Mouse (Mus musculus): ENCODE measurements around the gene Atic. TPM values are rescaled to one million over a fixed set of nuclear protein-coding genes. Genes with fewer than 3 reads are reported as not detected.

Atic gene
- 10 to 100 TPM; 63.0 to 67.6 TPM for total RNA-seq (2021)
- long read RNA-seq, experiment 1, transcript Atic-201 (16 exons, 2,845 nt) = major isoform, 44 of 58 reads
- long read RNA-seq, experiment 1, partial matches to known transcripts = 11 of 58 reads
- long read RNA-seq, experiment 1, other reads (novel, unspliced or antisense) = 3 of 58 reads
- long read RNA-seq, experiment 2, transcript Atic-201 (16 exons, 2,845 nt) = major isoform, 21 of 25 reads
- long read RNA-seq, experiment 2, partial matches to known transcripts = 0 of 25 reads
- long read RNA-seq, experiment 2, other reads (novel, unspliced or antisense) = 4 of 25 reads

DNA sequence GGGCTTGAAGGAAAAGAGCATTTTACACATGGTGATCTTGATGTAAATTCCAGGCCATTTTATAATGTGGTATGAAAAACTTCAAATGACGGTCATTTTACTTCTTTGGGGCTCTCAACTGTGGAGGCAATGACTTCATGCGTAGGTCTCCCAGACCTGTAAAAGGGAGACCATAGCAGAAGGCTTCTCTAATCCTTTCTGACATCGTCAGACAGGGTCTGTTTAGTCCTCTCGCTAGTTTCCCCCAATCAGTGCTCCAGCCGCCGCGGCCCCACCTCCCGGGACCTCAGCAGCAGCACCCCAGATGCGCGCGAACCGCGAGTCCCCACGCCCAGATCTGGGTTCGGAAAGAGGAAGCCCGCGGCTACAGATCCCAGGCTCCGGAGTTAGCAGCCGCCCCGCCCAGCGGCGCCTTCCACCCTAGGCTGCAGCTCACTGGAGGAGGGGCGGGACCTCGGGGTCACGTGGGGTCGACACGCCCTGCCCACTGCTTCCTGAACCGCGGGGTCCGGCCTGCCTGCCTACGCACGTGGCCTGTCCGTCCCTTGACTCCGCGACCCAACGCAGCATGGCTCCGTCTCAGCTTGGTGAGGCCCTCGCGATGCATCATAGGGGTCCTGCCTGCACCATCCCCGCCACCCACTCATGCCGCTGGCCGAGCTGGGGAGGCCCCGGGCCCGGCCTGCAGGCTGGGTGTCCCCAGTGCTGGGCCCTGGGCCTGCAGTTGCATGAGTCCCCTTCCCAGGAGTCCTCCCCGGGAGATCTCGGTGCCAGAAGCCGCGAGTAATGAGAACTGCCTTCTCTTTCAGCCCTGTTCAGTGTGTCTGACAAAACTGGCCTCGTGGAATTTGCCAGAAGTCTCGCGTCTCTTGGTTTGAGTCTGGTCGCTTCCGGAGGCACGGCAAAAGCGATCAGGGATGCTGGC is at the start of gene Atic:
Gene Atic (plus strand): TSS at position 463 of the 925 bp plus-strand sequence.
- peak; percentile 94 to 97 for DNase-seq

DNA sequence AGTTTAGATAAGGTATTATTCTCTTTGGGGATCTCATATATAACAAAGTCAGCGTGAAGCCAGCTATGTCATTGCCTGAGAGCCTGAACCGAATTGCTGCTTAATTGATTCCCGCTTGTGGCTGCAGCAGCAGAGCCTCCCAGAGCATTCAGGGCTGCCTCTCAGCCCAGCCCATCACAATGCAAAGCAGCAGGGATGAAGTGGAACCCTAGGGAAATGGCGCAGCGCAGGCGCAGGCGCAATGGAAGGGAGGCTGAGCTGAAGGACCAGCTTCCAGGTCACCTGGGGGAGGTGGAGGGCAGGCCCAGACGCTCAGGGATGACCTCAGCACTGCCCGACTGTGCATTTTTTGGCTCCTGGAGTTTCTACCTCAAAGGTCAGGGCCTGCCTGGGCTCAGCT is 49.7 kb upstream of the Atic start:
- no peak for DNase-seq

DNA sequence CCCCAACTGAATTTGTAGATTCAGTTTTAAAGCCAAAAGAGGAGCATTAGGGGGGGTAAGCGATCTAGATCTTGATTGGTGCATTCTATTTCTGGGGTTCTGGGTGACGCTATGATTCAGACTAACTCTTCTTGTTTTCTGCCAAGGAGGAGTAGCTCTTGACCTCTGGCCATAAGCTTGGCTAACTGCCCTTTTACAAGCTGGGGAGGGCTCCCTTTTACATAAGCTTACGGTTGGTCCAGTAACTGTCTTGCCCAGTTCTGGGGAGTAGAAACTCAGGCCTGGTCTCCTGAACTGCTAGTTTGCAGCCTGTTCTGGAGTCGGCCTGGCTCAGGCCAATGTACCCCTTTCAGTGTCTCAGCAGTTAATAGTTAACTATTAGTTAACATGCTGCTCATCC is 41.9 kb upstream of the Atic start:
- no peak for DNase-seq

DNA sequence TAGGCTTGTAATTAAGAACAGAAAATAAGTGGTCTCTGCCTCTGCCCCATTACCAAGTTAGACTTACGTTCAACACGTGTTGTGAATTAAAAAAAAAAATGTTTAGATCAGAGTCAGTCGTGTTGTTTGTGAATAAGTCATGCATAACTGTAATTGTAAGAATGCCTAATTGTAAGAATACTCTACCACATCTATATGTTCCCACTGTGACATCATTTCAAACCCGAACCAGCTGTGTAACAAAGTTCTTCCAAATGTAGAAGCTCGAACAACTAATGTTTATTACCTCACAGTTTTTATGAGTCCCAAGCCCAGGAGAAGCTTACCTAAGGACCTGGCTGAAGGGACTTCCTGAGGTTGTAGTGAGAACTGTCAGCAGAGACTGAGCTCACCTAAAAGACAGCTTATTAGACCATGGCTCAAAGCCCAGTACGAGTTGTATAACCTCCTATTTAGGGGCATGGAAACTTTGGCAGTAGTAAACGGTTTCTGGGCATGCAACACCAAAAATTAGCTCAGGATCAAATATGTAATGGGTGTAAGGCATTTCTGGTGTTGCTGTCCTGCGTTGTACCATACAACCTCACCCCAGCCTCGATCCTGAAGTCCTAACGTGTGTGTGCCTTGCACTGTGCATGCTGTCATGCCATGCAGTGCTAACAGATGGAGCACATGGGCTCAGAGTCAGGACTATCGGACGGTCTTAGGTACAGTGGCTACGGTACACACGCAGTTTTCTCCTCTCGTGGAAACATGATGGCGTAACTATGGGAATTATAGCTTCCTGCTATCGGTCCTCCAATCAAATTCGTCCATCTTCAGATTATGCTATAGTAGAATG is 27.9 kb upstream of the Atic start:
- no peak for DNase-seq

DNA sequence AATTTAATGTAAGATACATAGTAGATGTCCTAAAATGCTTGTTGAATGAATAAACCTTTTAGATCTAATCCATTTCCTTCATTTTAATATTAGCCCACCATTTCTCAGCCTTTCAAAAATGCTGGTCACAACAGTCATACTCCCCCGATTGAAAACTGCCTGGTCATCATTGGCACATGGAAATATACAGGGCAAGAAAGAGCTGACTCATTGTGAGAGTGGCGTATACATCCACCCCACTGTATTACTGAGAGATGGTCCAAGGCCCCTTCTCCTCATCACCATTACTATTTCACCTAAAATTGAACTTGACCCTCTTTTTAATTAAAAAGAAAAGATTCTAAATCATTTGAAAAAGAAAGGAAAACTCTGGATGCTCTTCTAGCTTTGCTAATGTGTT is 26.2 kb upstream of the Atic start:
- DNase-seq = no peak

DNA sequence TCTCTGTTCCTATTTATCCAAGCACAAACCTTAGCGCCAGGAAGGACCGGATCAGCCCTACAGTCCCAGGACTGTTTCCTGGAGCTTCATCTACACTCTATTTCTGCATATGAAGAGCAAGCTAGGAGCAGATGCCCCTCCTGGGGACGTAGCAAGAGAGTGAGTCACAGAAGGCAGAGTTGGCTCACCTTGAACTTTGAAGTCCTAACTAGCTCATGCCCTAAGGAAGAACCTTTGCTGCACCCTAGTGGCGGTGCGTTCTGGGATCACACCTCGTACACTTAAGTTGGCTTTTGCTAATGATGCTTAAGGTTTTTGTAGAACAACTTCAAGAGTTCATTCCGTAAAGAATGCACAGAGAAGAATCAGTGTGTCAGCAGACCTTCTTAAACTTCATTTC is 25.3 kb upstream of the Atic start:
- peak; percentile 84 to 85 for DNase-seq

DNA sequence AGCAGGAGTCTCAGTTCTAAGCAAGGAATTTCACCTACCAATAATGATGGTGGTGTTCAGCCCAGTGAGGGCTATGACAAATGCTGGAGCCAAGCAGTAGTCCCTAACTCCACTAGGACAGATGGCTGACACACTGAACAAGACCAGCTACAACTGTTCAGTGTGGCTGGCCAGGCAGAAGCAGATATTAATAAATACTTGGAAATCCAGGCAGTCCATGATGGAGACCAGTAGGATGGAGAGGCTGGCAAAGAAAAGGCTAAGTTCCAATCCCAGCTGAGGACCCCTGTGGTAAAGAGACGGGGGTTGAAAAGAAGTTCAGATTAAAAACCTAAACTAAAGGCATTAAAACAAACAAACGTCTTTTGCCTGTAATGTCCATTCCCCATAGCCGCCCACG is 17.3 kb upstream of the Atic start:
- no peak for DNase-seq

DNA sequence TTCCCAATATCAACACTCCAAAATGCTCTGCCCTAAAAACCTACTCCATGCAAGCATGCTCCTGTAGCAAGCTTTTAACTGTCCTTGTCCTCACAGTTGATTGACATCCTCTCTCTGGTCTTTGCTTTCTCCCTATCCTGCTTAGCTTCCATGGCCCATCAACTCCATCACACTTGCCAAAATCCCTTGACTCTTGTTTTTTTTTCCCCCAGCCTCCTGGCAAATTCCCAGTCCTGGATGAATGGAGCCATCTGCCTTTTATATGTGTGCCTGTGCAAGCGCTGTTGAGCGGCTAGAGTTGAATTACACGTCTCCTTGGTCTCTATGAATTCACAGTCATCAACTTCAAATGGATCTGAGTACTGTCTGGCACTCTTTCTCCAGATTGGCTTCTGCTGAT is 16.5 kb upstream of the Atic start:
- no peak for DNase-seq

DNA sequence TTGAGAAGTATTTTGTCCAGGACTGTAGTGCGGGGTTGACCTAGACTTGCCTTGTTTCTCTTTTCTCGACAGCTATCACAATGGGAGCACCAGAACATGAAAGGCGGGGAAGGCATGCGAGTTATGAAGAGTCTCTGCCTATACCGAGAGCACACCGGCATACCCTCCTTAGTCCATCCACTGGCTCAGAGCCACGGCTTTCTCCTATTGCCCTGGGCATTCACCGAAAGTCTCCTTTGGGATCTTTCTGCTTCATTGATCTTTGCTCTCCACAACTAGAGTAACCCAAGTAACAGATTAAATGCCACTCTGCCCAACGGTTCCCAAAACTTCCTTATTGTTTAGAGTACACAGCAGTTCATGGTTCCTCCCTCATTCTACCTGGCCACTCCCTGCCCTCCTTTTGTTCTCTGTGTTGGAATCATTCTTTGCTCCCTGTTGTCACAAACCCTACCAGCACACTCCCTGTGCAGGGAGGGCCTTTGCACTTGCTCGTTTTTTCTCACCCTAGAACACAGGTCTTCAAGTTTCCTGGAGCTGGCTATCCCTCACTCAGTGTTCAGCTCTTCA is 6.2 kb upstream of the Atic start:
- no peak for DNase-seq

DNA sequence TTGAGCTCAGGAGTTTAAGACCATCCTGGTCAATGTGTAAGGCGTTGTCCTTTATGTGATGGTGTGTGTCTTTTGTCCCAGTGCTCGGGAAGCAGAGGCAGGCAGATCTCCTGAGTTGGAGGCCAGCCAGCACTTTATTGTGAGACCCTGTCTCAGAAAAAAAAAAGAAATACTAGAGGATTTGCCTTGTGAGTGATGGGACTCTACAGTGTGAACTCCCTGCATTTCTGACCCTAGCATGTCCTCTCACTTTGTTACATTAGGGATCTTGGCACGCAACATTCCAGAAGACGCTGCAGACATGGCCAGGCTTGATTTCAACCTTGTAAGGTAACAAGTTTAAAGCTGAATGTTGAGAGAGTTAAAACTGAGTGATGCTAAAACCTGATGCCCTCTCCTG is 3.7 kb downstream of the Atic start:
- no peak for DNase-seq

DNA sequence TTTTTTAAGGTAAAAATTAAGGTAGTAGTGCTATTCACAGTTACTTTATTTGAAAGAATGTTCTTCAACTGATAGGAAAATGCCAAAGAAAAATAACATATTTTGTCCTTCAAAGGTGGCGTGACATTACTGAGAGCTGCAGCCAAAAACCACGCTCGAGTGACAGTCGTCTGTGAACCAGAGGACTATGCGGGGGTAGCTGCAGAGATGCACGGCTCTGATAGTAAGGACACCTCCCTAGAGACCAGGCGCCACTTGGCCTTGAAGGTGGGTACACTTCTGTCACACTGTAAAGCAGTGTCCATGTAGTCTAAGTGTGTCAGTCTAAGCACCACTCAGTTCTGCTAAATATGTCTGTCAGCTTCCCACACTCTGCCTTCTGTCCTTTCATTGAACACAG is 7.3 kb downstream of the Atic start:
- DNase-seq = no peak

DNA sequence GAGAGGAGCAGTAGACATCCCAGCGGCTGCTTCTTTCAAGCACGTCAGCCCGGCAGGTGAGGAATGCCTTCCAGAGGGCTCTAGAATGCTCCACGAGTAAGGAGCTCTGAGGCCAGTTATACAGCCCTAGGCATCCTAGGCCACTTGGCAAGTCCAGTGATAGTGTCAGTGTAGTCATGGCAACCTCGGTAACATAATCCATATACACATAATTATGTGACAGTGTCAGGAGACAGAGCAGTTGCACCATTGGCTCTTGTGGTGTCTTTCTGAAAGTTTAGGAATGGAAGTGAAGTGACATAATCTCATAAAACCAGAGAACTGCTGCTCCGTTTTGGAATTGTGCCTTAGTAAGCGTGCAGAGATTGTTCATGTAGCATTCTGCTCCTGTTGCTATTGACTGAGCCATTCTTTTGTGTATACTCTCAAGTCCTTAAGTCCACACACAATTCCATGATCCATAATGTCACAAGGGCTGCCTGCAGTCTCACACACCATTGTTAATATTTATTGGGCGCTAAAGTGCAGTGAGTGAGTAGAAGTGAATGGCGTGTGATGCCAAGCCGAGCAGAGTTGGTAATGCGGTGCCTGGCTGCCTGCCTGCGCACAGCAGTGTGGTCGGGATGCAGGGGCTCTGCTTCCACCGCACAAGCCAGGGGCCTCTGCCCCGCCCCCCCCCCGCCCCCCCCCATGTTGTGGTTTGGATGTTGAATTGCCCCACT is 11.1 kb downstream of the Atic start:
- no peak for DNase-seq

DNA sequence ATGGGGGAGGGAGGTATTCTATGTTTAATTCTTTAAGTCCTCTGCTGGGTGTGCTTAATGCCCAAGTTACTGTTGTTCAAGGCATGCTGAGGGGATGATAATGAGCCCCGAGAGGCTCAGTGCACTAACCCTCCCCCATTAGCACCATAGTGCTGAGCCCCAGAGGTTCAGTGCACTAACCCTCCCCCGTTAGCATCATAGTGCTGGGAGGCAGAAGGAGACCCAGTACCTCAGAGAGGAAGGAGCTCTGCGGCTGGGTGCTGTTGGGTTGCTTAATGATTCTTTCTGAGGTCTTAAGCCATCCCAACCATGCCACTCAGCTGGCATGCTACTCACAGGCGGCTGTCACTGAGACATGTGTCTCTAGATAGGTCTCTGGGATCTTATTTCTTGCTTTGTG is 13.2 kb downstream of the Atic start:
- no peak for DNase-seq

DNA sequence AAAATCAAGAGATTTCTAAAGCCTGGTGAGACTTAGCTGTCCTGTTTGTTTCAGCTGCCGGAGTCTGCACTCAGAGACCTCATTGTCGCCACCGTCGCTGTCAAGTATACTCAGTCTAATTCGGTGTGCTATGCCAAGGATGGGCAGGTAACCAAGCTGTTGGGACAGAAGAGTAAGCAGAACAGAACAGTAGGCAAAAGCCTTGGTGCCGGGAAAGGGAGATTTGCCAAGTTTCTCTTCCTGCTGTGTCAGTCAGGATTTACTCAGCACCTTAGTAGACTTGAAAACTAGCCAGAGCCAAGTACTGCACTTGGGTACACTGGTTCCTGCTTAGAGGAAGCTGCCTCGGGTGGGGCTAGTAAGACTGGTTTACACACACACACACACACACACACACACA is 19.0 kb downstream of the Atic start:
- DNase-seq = peak; percentile 31 to 34

DNA sequence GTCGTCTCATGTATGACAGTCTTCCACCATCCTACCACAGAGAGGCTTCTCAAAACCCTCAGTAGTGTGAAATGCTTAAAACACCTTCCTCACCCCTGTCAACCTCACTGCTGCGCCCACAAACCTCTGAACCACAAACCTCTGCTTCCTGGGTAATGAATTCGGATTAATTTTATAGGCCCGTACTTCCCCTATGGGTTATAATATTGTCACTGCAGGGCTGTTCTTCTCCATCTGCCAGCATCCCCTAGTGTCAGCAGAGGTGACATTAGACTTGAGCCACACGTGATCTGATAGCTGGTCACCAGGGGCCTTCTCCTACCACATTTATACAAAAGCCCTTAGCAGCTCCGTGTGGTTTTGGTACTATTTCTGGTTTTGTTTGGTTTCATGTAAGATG is 19.9 kb downstream of the Atic start:
- no peak for DNase-seq

DNA sequence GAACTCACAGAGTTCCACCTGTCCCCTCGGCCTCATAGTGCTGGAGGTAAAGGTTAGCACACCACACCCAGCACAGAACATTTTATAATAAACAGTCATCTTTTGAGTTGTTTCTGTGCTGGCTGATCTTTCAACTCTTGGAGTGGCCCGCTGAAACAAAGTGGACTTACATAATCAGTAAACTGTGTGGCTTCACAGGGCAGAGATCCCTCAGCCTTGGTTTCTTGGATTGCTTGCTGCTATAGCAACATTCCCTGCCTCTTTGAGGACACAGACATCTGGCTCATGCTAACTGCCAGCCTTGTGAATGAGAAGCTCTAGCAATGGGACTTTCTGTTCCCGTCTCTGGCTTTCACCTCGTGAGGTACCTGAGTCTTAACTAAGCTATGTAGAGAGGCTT is 22.6 kb downstream of the Atic start:
- peak; percentile 65 to 67 for DNase-seq

DNA sequence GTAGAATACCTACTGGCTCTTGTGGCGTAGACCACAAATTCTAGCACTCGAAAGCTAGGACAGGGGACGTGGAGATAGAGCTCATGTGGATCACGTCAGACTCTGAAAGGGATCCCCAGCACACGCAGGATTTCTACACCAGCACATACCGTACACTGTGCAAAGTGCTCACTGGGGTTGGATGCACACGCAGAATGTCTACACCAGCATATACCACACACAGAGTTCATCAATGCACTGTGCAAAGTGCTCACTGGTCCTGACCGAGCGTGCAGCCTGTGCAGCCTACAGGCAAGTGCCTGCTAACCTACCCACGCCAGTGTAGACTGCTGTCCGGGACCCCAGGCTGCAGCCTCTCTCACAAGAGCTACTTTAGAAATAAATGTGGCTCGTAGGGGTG is 23.5 kb downstream of the Atic start:
- DNase-seq = no peak

DNA sequence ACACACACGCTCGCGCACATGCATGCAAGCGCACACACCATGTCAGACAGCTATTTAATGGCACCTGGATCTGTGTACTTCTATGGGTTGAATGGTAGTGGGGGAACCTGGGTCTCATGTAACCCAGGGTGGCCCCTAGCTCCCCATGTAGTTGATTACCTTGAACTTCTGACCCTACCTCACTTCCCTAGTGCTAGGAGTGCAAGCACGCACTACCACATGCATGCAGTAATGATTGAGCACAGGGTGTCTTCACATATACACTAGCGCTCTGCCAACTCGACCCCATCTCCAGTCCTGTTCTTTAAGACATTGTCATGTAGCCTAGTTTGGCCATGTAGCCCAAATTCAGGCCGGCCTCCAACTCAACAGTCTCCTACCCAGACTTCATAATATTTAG is 26.4 kb downstream of the Atic start:
- no peak for DNase-seq

DNA sequence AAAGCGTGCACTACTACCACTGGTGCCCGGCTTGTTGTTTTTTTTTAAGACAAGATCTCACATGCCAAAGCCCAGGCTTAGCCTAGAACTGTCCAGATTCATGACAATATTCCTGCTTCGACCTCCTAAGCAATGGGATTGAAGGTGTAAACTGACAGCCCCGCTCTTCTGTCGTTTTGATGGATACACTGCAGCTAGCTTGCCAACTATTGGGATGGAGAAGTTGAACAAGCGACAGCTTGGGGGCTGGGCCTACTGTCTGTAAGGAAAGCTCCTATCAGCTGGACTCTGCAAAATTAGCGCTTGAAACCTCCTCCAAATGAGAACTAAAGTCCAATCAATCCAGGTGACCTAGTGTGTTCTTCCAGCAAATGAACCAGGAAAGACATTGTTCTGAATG is 26.9 kb downstream of the Atic start:
- DNase-seq = no peak

DNA sequence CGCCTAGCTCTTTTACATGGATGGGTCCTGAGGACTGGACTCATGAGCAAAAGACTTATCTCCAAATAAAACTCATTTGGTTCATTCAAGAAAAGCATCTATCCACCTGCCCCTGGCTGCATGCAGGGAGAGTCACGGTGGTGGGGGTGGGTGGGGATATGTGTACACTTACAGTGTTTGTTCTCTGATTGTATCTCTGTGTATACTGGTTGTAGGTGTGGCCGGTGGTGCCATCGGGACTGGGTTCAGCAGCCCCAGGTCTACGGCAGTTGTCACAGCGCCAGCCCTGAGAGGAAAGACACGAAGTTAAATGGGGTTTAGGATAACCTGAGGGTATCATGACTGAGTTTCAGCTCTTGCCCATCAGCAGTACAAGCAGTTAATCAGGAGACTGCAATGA is 29.7 kb downstream of the Atic start:
- DNase-seq = no peak

DNA sequence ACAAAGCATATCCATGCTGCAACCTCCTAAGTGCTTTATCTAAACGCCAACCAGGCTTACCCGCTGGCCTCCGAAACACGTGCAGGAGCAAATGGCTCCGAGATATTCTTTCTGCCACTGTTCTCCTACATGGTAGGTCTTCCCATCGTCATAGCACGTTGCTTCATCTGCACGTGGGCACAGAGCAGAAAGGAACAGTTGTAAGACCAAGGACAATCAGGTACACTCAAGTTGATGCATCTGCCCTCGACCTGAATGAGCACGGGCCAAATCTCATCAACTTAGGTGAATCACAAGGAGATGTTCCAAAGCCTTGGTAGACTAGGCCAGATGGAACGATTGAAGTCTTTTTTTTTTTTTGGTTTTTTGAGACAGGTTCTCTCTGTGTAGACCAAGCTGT is 33.1 kb downstream of the Atic start:
- DNase-seq = no peak

DNA sequence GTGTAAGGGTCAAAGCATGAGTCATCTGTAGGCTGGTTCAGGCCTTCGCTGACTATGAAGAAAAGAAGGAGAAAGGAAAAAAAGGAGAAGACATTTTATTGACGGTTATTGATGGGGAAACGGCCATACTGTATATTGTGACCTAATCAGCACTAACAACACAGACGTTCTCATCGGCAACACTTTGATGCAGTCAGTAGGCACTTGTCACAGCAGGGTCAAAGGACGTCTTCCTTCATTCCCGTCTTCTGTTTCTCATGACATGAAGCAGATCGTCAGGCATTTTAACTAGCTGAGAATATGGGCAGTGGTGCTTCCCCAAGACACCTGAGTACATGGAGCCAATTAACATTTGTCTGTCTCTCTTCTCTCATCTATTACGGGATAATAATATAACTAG is 36.2 kb downstream of the Atic start:
- DNase-seq = no peak

Data from adrenal gland, postnatal 36 days (tissue).